Mouse (Mus musculus) midbrain, embryonic 16.5 days (tissue): ENCODE measurements around the gene Cops7a. TPM values are rescaled to one million over a fixed set of nuclear protein-coding genes. Genes with fewer than 3 reads are reported as not detected.
A peak's percentile ranks its signal among the peaks of the same experiment; 100 is the strongest.

Experiments
- ATAC-seq: fragments of 200-750 bp; cut with Nextera tagmentation; 2 replicates; pipeline ENCODE4 v1.8.0; 2017; ENCODE audit warnings: moderate TSS enrichment
- H3K27ac ChIP-seq: fragments of 300-500 bp; sonication (generic); 2 replicates; pipeline ENCODE4 v1.5.1; 2014; ENCODE audit warnings: mild to moderate bottlenecking, low read length, mixed read lengths
- H3K27me3 ChIP-seq: fragments of 300-500 bp; sonication (generic); 2 replicates; pipeline ENCODE4 v1.6.1; 2014; ENCODE audit warnings: low read depth, low read length, mixed read lengths; ENCODE audit not compliant: control insufficient read depth, insufficient read depth
- H3K36me3 ChIP-seq: fragments of 300-500 bp; sonication (generic); 2 replicates; pipeline ENCODE4 v1.6.1; 2014; ENCODE audit warnings: mild to moderate bottlenecking, low read length, moderate library complexity, mixed read lengths; ENCODE audit not compliant: control insufficient read depth, insufficient read depth
- H3K4me1 ChIP-seq: fragments of 300-500 bp; sonication (generic); 2 replicates; pipeline ENCODE4 v1.6.1; 2014; ENCODE audit warnings: mild to moderate bottlenecking, low read length, mixed read lengths; ENCODE audit not compliant: control insufficient read depth, insufficient read depth
- H3K4me2 ChIP-seq: fragments of 300-500 bp; sonication (generic); 2 replicates; pipeline ENCODE4 v1.6.1; 2014; ENCODE audit warnings: mild to moderate bottlenecking, low read length, mixed read lengths
- H3K4me3 ChIP-seq: fragments of 300-500 bp; sonication (generic); 2 replicates; pipeline ENCODE4 v1.5.1; 2014; ENCODE audit warnings: low read depth, mild to moderate bottlenecking, low read length, moderate library complexity, mixed read lengths
- H3K9ac ChIP-seq: fragments of 300-500 bp; sonication (generic); 2 replicates; pipeline ENCODE4 v1.6.1; 2014; ENCODE audit warnings: low read depth, low read length, mixed read lengths
- H3K9me3 ChIP-seq: fragments of 300-500 bp; sonication (generic); replicated peaks from 2 replicates; pipeline ENCODE4 v1.6.1; 2014; ENCODE audit warnings: mild to moderate bottlenecking, low read length, mixed read lengths; ENCODE audit not compliant: control insufficient read depth, poor library complexity, severe bottlenecking
- WGBS: fragments of 180-500 bp; shearing (Covaris S2); extraction: QIAGEN DNeasy Blood & Tissue Kit; methylation state at CpG from one replicate; pipeline ENCODE4 v1.1.7; 2014; 5-methylcytosine and 5-hydroxymethylcytosine counted together
- polyA plus RNA-seq: library from polyadenylated mRNA; unstranded; fragments of >200 nt; fragmentation: Nextera tagmentation; extraction: Ambion mirVana; gene quantifications from 2 replicates; pipeline ENCODE4 v1.2.1, GENCODE M21; 2015

The Cops7a gene
- polyA plus RNA-seq, 1 experiment from 2014 or later = 94.0 TPM

DNA sequence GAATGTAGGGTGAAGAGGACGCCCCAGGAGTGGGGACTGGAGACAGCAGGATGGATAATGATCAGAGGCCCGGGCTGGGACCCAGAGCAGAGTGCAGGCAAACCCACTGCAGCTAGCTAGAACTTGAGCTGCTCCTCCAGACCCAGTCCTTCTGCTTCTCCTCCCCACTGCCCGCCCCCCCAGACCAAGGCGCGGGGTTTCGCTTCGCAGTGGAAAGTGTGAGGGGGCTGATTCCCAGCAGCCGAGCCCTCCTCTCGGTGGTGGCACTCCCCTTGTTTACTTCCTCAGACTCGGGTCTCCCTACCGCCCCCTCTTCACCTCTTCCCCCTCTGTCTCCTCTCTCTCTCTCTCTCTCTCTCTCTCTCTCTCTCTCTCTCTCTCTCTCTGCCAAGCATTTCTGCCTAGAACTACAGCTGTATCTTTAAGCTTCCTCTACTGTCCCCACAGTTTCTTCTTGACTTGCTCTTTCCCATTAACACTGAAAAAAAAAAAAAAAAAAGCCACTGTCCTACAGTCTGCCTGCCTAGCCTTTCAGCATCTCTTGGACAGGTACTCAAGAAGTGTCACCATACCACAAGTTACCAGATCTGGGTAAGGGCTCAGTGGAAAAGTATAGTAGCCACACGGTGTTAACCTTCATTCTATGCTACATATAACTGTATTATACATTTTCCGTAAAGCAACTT, 53.7 kb downstream of the Cops7a start, which contains the start of gene Lag3:
TSS of gene Lag3 (minus strand) at position 173 of the 686 bp plus-strand sequence.
- WGBS = 23% methylated on average over 12 of the region's 13 CpGs
- no peak within 1 kb of the TSS for H3K27ac ChIP-seq
- H3K4me1 ChIP-seq = peaks cover 31% of the 10 kb centered on the region

DNA sequence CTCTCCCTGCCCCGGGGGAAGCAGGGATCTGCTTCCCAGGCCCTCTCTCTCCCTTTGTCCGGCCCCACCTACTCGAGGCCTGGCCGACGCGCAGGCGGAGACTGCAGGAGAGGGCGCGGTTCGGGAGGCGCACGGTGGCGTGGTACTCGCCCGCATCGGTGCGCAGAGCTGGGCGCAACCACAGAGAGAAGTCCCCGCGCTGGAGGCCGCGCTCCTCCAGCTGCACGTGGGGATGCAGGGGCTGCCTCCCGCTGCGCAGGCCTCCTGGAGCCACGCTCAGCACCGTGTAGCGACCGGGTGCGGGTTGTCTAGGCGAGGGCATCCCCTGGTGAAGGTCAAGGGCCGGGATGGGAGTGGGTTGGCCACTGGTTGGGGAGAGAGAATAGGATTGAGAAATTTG, 55.3 kb downstream of the Cops7a start:
- Histone ChIP-seq H3K4me3 (no peak overlapping the region), H3K27me3 (no peaks in the 10 kb centered on the region), H3K9ac (peak overlapping the region; percentile 64), H3K4me2 (peak overlapping the region; percentile 43), H3K9me3 (no peaks in the 10 kb centered on the region), H3K27ac (no peak overlapping the region), H3K36me3 (peaks cover 14% of the 10 kb centered on the region), H3K4me1 (peaks cover 29% of the 10 kb centered on the region)
- peak; percentile 18 for ATAC-seq
- 2% methylated on average over 31 of the region's 32 CpGs for WGBS

More for the DNA sequence above, 53.7 kb downstream of the Cops7a start, which contains the start of gene Lag3:
- no peaks in the 10 kb centered on the region for H3K9me3 ChIP-seq
- H3K4me2 ChIP-seq = no peak within 1 kb of the TSS
- H3K36me3 ChIP-seq = peaks cover 14% of the 10 kb centered on the region
- no peaks in the 10 kb centered on the region for H3K27me3 ChIP-seq
- H3K4me3 ChIP-seq = no peak within 1 kb of the TSS
- ATAC-seq = no peak
- H3K9ac ChIP-seq = no peak within 1 kb of the TSS

Other genes with a start within 250 kb of the Cops7a start
- 2.4 and 4.0 TPM in 2 replicates for gene Ptpn6, start 226.8 kb downstream of the Cops7a start, polyA plus RNA-seq
- gene Grcc10, start 224.2 kb downstream of the Cops7a start, polyA plus RNA-seq = 665 and 679 TPM in 2 replicates
- gene Gm45234, start 209.5 kb downstream of the Cops7a start, polyA plus RNA-seq = not detected in 2 replicates
- 28.9 and 29.3 TPM in 2 replicates for gene Atn1, start 209.0 kb downstream of the Cops7a start, polyA plus RNA-seq
- 94.4 and 138 TPM in 2 replicates for gene Eno2, start 195.9 kb downstream of the Cops7a start, polyA plus RNA-seq
- 5.7 and 6.3 TPM in 2 replicates for gene Lrrc23, start 185.8 kb downstream of the Cops7a start, polyA plus RNA-seq
- gene Spsb2, start 156.9 kb downstream of the Cops7a start, polyA plus RNA-seq = 9.6 and 10.1 TPM in 2 replicates
- gene Tpi1, start 151.2 kb downstream of the Cops7a start, polyA plus RNA-seq = 415 and 461 TPM in 2 replicates
- 220 and 223 TPM in 2 replicates for gene Usp5, start 136.1 kb downstream of the Cops7a start, polyA plus RNA-seq
- gene Cdca3, start 136.0 kb downstream of the Cops7a start, polyA plus RNA-seq = 18.2 and 19.5 TPM in 2 replicates
- 2.3 and 2.4 TPM in 2 replicates for gene Gnb3, start 125.3 kb downstream of the Cops7a start, polyA plus RNA-seq
- 13.4 and 15.4 TPM in 2 replicates for gene P3h3, start 107.8 kb downstream of the Cops7a start, polyA plus RNA-seq
- 36.6 and 40.0 TPM in 2 replicates for gene Gpr162, start 101.6 kb downstream of the Cops7a start, polyA plus RNA-seq
- gene Cd4, start 77.3 kb downstream of the Cops7a start, polyA plus RNA-seq = 0.11 TPM in 1 of 2 replicates, not detected in the other
- 2.5 and 3.9 TPM in 2 replicates for gene Lag3, start 53.8 kb downstream of the Cops7a start, polyA plus RNA-seq
- 700 and 743 TPM in 2 replicates for gene Ptms, start 45.4 kb downstream of the Cops7a start, polyA plus RNA-seq
- gene Mlf2, start 34.2 kb downstream of the Cops7a start, polyA plus RNA-seq = 543 and 556 TPM in 2 replicates
- 69.1 and 87.1 TPM in 2 replicates for gene Pianp, start 31.2 kb upstream of the Cops7a start, polyA plus RNA-seq
- gene Zfp384, start 43.6 kb upstream of the Cops7a start, polyA plus RNA-seq = 11.2 and 14.2 TPM in 2 replicates
- 141 and 155 TPM in 2 replicates for gene Ing4, start 74.2 kb upstream of the Cops7a start, polyA plus RNA-seq
- 18.0 and 18.3 TPM in 2 replicates for gene Acrbp, start 84.2 kb upstream of the Cops7a start, polyA plus RNA-seq
- gene Lpar5, start 102.4 kb upstream of the Cops7a start, polyA plus RNA-seq = 0.45 and 0.60 TPM in 2 replicates
- 59.7 and 74.3 TPM in 2 replicates for gene Chd4, start 130.4 kb upstream of the Cops7a start, polyA plus RNA-seq
- gene Nop2, start 166.4 kb upstream of the Cops7a start, polyA plus RNA-seq = 49.2 and 49.3 TPM in 2 replicates
- 21.1 and 21.2 TPM in 2 replicates for gene Iffo1, start 179.7 kb upstream of the Cops7a start, polyA plus RNA-seq
- 1,326 and 1,443 TPM in 2 replicates for gene Gapdh, start 200.9 kb upstream of the Cops7a start, polyA plus RNA-seq
- gene Ncapd2, start 226.2 kb upstream of the Cops7a start, polyA plus RNA-seq = 39.4 and 41.2 TPM in 2 replicates
- 132 TPM in 2 replicates for gene Mrpl51, start 226.3 kb upstream of the Cops7a start, polyA plus RNA-seq